Mouse (Mus musculus): ENCODE data around the gene Rgs9bp.
"Not testable (repeated sequence)": the region's sequence is repeated elsewhere in the genome, so short reads cannot be mapped to it uniquely, and the experiment has no call there.

The Rgs9bp gene

DNA sequence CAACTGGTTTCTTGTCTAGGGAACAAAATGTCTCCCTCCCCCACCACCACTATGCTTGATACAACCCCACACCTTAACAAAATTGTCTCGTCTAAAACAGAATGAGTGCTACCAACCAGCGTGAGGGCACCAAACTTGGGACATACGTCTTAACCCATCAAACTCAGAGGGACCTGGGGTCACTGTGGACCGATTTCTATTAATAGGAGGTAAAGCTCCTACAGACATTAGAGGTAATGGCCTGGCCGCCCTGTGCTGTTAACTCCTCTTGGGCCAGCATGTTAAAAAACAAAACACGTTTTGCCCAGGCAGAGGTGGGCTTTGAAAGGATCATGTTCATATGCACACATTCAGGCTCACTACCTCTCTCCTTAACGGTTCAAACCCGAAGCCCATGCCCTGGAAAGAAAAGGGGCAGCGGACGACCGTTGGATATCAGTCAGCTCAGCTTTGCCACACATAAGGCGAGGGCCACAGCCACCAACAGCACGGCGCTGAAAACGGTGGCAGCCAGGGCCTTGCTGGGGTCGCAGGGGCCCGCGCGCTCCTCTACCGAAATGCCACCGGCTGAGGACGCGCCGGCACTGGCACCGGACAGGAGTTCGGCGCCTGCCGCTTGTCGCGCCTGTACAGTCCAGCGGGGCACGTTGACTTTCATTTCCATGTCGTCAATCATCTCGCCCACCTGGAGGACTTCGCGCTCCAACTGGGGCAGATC is 1.2 kb downstream of the Rgs9bp start:
- DNase-seq (ENCODE audit: extremely low spot score, low spot score), result peak; percentile 24

GRCm38 (mm10) chr7:35583476-35584025 is 1.8 kb downstream of the Rgs9bp start:
- DNase-seq (ENCODE audit: extremely low spot score, low spot score), result no peak

GRCm38 (mm10) chr7:35582719-35583118 is 2.7 kb downstream of the Rgs9bp start:
- no peak for DNase-seq (ENCODE audit: extremely low spot score, low spot score)

- DNase-seq (ENCODE audit: extremely low spot score, low spot score), result peak; percentile 57
Observed at GRCm38 (mm10) chr7:35579849-35580248, 5.5 kb downstream of the Rgs9bp start.

- not testable (repeated sequence) for DNase-seq (ENCODE audit: extremely low spot score, low spot score)
Observed at GRCm38 (mm10) chr7:35570883-35571282, 14.5 kb downstream of the Rgs9bp start.

- not testable (repeated sequence) for DNase-seq (ENCODE audit: extremely low spot score, low spot score)
Observed at GRCm38 (mm10) chr7:35569724-35570123, 15.7 kb downstream of the Rgs9bp start.

GRCm38 (mm10) chr7:35565965-35566364 is 19.4 kb downstream of the Rgs9bp start:
- DNase-seq (ENCODE audit: extremely low spot score, low spot score), result not testable (repeated sequence)

DNA sequence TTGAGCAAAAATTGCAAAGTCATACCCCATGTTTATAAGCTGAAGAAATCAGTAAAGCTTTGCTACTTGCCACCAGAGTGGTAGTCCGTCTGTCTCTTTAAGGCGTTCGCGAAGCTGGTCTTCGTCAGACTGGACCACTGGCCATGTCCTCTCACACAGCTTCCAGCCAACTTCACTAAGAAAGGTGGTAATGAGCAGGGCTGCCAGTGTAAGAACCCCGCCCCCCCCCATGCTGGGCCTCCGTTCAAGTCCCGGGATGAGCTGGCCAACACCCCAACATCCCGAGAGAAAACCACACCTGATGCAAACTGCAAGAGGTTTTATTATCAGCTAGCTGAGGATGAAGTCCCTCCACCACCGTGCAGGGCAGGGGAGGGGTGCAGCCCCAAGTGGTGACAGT is 20.5 kb downstream of the Rgs9bp start:
- not testable (repeated sequence) for DNase-seq (ENCODE audit: extremely low spot score, low spot score)

DNA sequence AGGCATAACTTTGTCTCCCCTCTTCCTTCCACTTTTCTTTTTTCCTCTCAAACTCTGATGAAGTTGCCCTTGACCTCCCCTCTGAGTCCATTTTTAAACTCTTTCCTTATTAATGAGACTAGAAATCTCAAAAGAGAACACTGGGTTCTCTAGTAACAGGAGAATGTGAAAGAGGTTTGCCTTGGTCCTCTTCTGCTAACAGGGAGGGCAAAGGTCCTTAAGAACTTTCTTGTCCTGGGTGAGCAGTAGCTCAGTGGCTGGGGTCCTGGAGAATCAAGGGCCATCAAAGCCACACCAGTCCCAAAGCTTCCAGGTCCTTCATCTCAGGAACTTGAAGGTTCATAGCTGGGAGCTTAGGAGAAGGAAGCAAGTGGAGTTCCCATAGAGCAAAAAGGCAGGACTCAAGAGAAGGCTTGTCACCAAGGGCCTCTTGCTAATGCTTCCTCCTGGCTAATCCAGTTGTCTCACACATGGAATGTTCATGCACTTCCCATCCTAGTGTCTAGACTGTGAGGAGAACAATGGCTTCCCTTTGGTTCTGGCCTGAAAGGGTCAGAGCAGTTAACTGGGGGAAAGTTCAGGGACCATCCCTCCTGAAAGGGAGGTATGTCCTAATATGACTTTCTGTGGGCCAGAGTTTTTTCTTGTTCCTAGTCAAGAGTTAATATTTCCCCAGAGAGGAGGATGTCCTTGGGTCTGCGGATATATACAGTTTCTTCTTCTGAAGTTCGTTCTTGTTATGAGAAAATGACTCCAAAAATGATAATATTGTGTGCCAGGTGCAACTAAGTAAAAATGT is 21.1 kb downstream of the Rgs9bp start:
- DNase-seq (ENCODE audit: extremely low spot score, low spot score), result no peak

GRCm38 (mm10) chr7:35563071-35563470 is 22.3 kb downstream of the Rgs9bp start:
- DNase-seq (ENCODE audit: extremely low spot score, low spot score), result no peak

DNA sequence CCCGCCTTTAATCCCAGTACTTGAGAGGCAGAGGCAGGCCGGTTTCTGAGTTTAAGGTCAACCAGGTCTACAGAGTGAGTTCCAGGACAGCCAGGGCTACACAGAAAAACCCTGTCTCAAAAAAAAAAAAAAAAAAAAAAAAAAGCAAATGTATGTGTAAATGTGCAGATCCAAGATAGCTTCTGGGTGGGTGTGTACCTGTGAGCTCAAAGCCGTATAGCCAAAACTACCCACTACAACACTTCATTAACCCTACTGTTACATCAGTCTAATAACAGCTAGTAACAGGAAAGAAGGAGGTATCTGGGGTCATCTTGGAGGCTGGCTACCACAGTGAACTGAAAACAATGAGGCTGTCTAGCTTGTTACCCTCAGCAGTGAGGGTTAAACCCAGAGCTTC is 25.5 kb downstream of the Rgs9bp start:
- no peak for DNase-seq (ENCODE audit: extremely low spot score, low spot score)

DNA sequence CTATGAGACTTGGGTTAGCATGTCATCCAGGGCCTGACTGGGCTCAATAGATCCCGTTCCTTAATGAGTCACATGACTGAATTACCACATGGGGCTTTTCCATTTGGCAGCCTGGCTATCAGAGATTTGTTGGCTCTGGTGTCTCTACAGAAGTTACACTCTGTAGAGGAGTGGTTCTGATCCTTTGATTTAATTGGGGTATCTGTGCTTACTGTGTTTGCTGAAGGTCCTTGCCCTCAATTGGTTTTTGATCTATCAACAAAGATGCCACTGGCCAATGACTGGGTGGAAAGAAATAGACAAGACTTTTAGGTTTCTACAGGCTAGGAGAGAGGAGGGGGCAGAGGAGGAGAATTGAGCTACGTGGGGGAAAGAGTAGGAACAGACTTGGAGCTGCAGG is 26.7 kb downstream of the Rgs9bp start:
- no peak for DNase-seq (ENCODE audit: extremely low spot score, low spot score)

DNA sequence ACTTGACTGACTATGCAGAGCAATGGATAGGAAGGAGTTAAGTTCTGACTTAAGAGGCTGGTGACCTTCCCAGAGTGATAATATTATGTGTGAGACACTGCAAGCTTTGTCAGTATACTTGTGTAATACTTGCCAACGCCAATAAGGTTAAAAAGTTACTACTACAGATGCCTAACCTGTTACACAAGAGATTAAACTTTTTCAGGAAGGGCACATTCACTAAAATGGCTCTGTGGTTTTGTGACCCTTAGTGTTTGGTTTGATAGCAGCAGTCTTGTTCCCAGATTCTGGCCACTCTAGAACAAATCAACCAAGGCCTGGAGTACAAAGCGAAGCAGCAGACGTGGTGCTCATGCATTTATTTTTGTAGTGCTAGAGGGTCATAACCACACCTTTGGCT is 27.8 kb downstream of the Rgs9bp start:
- DNase-seq (ENCODE audit: extremely low spot score, low spot score), result no peak

DNA sequence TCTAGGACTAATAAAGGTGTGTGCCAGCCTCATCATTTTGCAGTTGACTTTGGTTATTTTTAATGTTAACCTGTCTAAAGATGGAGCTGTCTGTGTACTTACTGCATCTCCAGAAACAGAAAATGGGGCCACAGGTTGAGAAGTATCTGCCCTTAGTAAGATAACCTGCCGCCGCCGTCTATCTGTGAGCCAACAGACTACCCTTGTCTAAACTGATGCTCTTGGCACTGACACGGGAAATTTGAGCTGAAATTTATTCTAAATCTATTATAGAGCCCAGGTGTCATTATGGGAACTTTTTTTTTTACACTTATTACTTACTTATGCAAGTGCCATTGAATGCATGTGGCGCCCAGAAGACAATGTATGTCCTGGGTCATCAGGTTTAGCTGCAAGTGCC is 28.5 kb downstream of the Rgs9bp start:
- no peak for DNase-seq (ENCODE audit: extremely low spot score, low spot score)

GRCm38 (mm10) chr7:35556205-35556603 is 29.2 kb downstream of the Rgs9bp start, which contains the start of gene Nudt19:
Gene Nudt19 (minus strand): TSS chr7:35556304.
- DNase-seq (ENCODE audit: extremely low spot score, low spot score), result no peak

DNA sequence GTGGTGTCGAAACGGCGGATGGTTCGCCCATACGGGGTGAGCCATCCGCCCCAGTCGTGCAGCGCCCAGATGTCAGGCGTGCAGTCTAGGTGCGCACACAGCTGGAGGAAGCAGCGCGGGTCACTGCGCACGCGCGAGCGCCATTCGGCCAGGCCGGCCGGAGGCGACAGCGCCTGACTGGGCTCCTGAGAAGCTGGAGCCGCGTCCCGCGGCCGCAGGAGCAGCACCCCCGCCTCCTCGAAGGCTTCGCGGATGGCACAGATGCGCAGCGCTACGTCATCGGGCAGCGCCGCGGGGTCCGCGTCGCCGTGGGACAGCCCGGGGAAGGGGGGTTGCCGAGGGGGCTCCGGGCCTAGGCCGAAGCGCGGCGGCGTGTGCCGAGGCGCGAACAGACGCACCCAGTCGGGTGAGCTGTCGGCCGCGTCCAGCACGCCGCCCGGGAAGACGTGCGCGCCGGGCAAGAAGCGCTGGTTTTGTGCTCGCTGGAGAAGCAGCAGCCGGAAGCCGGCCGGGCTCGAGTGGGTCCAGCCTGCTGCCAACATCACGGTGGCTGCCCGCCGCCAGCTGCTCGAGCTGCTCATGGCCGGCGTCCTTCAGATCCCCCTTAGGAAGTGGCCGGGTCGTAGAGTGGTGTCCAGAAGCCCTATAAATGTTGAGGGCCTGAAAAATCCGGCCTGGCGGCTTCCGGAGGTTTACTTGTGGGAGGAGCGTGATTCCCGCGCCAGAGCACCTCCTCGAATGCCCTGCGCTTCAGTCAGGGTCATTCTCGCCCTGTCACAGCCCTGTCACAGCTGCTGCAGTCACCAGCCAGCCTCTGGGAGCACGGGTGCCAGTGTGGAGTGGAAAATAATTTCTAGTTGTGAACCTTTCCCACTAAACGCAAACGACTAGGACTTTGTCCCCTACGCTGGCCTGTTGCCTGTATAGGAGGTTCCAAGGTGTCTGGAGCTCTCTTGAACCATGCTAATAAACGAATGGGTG is 29.9 kb downstream of the Rgs9bp start:
- peak; percentile 92 for DNase-seq (ENCODE audit: extremely low spot score, low spot score)

- peak; percentile 33 for DNase-seq (ENCODE audit: extremely low spot score, low spot score)
Observed at GRCm38 (mm10) chr7:35554605-35555175, 30.7 kb downstream of the Rgs9bp start.

DNA sequence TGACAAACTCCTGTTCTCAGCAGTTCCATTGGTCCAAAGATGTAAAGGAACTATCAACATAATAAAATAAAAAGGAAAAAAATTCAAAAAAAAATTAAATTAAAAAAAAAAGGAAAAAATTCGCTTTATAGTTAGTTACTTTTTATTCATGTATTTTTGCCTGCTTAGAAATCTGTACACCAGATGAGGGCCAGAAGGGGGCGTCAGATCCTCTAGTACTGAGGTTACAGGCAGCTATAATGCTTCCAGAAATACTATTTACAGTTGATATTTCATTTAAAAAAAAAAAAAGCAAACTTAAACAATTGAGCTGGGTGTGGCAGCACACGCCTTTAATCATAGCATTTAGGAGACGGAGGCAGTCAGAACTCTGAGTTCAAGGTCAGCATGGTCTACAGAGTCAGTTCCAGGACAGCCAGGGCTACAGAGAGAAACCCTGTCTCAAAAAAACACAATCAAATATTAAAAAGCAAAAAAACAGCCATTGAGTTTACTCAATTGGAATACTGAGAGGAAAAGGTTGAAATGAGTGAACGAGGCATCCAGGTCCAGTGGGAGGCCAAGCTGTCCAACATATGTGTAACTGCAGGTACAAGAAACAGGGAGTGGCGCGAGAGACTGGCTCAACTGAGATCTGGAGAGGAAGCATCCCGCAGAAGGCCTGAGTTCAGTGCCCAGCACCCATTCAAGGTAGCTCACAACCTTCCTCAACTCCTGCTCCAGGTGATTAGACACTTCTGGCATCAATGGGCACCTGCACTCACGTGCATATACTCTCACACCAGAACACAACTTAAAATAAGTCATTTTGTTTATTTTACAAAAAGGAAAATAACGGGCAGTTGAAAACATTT is 31.4 kb downstream of the Rgs9bp start:
- DNase-seq (ENCODE audit: extremely low spot score, low spot score), result no peak

GRCm38 (mm10) chr7:35545881-35546280 is 39.5 kb downstream of the Rgs9bp start:
- peak; percentile 49 for DNase-seq (ENCODE audit: extremely low spot score, low spot score)

- no peak for DNase-seq (ENCODE audit: extremely low spot score, low spot score)
Observed at GRCm38 (mm10) chr7:35537562-35537961, 47.8 kb downstream of the Rgs9bp start, which contains the start of gene Tdrd12. Gene Tdrd12 (minus strand): TSS chr7:35537745.

Data from neural tube, embryonic 10.5 days (tissue).